Mouse (Mus musculus) retina, embryonic 14.5 days (tissue): ENCODE data around the gene Arl2bp.

ENCODE experiments used
- DNase-seq: peaks from one replicate; pipeline ENCODE4 v3.0.0-alpha.2; 2015; ENCODE audit warnings: low spot score

Gene Arl2bp

GRCm38 (mm10) chr8:94695994-94696384 lies 29.6 kb downstream of the Arl2bp start, which contains the start of gene Pllp:
Gene Pllp (minus strand): TSS chr8:94696278.
- DNase-seq = peak; percentile 56

GRCm38 (mm10) chr8:94696566-94696965 lies 30.2 kb downstream of the Arl2bp start:
- DNase-seq = no peak

DNA sequence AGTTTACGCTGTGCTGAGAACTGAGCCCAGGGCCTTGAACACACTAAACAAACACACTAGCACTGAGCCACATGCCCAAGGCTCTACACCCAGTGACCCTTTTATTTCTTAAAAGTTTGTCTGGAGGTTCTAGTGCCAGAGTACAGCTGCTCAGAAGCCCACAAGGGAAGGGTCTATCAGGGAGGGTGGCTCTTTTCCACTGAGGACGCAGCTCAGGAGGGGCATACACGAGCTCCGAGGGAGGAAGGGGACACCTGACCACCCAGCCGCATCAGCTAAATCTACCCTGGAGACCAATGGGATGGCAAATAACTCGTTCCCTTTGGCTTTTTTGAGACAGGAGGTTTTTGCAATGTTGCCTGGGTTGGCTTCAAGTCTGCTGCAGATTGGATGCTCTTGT lies 31.6 kb downstream of the Arl2bp start:
- no peak for DNase-seq

- no peak for DNase-seq
Measured at GRCm38 (mm10) chr8:94699366-94699765, 33.0 kb downstream of the Arl2bp start.

GRCm38 (mm10) chr8:94700421-94700935 lies 34.1 kb downstream of the Arl2bp start:
- no peak for DNase-seq

GRCm38 (mm10) chr8:94702156-94702555 lies 35.8 kb downstream of the Arl2bp start:
- no peak for DNase-seq

DNA sequence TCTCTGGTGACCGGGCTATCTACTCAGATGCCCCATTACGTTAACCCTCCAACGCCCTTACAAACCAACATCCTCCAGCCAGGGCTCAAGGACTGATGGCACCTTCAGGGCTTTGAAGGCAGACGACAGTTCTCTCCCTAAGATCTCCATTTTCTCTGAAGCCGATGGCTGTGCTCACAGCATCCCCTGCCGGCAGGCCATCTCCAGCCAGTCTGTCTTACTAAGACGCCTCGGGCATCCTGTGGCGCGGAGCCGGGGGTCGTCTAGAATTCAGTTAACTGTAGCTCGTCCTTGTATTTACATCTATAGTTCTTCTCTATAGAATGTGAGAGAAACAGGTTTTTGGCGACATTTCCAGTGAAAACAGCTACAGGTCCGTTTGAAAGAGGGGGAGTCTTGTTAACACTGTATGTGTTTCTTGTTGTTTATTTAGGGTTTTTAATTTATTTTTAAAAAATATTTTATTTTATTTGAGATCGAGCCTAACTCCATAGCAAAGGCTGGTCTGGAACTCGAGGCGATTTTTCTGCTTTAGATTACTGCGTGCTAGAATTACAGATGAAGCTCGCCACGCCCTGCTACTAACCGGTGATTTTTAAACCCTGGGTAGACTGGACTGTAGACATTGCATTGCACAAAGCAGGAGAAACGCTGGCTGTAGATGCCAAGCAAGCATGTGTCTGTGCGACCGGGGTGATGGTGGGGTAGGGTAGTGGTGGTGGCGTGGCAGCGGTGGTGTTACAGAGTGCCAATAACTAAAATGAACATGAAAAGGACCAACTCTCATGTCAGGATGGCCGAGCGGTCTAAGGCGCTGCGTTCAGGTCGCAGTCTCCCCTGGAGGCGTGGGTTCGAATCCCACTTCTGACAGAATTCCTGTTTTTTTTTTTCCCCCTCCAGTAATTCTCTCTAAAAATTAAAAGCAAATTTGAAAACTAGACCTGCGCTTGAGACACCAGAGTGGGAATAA lies 36.7 kb downstream of the Arl2bp start:
- DNase-seq = peak; percentile 90

DNA sequence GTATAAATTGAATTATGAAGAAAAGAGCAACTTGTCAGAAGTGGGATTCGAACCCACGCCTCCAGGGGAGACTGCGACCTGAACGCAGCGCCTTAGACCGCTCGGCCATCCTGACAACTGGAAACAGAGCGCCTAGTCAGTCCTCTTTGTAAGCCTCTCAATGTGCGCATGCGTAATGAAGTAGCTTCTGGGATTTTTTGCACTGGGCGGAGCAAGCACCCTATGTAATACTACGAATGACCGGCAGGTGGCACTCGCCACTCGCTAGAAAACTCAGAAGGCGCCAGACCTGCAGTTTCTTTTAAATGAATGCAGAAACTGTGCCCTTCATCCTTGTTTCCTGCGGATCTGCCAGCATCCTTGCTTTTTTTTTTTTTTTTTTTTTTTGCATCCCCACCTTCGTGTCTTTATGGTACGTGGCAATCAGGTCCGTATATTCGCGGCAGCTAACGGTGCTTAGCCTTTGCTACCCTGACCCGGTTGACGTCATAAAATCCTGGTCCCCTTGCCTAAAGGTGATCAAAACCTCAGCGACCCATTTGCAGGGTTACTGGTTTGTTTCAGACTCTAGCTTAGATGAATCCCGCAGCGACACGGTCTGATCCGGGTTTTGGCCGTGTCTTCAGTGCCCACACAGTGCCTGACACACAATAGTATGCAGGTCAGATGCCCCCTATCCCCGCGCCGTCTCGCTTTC lies 37.7 kb downstream of the Arl2bp start:
- DNase-seq = peak; percentile 100

- no peak for DNase-seq
Measured at GRCm38 (mm10) chr8:94704669-94704984, 38.2 kb downstream of the Arl2bp start.

DNA sequence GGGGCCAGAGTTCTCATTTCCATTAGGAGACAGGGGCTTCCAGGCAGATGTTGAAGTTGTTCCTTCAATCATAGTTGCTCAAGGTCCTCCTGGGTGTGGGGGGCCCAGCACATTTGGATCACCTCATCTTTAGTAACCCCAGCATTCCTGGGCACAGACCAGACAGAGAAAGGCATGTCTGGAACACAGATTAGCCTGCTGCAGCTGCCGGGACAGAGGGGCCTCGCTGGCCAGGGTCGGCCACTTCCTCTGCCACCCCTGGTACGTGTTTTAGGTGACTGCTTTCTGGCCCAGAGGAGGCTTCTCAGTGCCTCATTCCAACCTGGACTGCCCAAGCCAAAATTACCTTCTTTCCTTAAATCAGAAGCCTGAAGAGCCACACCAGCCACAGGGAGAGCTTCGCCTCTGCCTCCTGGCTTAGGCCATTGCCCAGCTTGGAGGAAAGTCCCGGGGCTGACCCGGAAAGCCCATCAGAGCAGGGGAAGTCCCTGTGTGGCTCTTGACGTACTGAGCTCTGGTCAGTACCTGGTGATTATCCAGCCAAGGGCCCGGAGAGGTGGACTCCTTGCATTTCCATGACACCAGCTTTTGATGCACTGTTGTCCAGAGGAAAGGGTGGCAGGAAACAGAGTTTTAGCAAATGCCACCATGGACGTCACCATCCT lies 39.3 kb downstream of the Arl2bp start:
- DNase-seq = no peak

GRCm38 (mm10) chr8:94706732-94707395 lies 40.5 kb downstream of the Arl2bp start:
- no peak for DNase-seq

- no peak for DNase-seq
Measured at GRCm38 (mm10) chr8:94710336-94710735, 43.9 kb downstream of the Arl2bp start.

- DNase-seq = no peak
Measured at GRCm38 (mm10) chr8:94711160-94711718, 44.8 kb downstream of the Arl2bp start.

GRCm38 (mm10) chr8:94714556-94714955 lies 48.2 kb downstream of the Arl2bp start:
- DNase-seq = no peak

DNA sequence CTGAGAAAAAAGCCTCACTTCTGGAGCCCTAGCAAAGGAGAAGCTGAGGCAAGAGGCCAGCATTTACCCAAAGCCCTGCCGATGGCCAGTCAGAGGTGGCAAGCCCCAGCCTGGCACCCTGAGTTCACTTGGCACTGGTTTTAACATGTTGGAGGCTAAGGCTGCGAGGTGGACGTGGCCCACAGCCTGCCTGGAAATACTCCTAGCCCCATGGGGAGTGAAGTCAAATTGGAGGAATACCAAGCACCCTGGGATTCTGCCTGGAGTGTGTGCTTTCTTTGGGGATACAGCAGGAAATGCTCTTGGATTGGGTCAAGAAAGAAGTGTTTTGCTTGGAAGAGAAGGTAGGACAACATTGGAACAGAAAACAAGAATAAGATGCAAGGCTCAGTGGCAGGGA lies 49.5 kb downstream of the Arl2bp start:
- no peak for DNase-seq

DNA sequence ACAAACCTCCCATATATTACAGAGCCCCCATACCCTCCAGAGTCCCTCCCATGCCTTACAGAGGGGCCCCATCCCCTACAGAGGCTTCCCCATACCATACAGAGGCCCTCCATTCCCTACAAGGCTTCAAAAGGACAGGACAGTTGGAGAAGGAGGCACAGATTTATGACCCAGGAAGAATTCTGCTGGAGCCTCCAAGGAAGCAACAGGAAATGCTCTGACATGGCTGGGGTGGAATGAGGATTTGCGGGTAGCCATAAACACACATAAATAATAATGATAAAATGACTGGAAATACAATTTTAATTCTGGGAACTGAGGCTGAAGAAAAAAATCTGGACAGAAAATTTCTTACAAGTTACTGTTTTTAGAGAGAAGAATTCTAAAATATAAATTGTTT lies 50.4 kb downstream of the Arl2bp start:
- no peak for DNase-seq
